Mouse (Mus musculus) bone marrow macrophage, adult 2 months (primary cell): Measurements from ENCODE around the gene Fbxl20.

Experiments used
- CTCF ChIP-seq: IDR thresholded peaks from 2 replicates; pipeline ENCODE4 v1.5.1; 2012; ENCODE audit warnings: low read depth, mild to moderate bottlenecking, low read length, moderate library complexity
- POLR2A ChIP-seq: IDR thresholded peaks from 2 replicates; pipeline ENCODE4 v1.6.1; 2012; ENCODE audit warnings: mild to moderate bottlenecking, low read depth, low read length, borderline replicate concordance

- no peak for TF ChIP-seq POLR2A
- TF ChIP-seq CTCF = no peak
These were observed 4.9 kb upstream of the Fbxl20 start for GRCm38 (mm10) chr11:98155094-98155493.
